Mouse (Mus musculus): ENCODE measurements at regions not wholly inside any gene's neighbourhood (a gene's known extent, or its start where the extent isn't known, plus 50 kb on each side); places are given as distances from the start of the nearest gene placed in this dataset.
"Not testable (repeated sequence)": the region's sequence is repeated elsewhere in the genome, so short reads cannot be mapped to it uniquely, and the experiment has no call there.

DNA sequence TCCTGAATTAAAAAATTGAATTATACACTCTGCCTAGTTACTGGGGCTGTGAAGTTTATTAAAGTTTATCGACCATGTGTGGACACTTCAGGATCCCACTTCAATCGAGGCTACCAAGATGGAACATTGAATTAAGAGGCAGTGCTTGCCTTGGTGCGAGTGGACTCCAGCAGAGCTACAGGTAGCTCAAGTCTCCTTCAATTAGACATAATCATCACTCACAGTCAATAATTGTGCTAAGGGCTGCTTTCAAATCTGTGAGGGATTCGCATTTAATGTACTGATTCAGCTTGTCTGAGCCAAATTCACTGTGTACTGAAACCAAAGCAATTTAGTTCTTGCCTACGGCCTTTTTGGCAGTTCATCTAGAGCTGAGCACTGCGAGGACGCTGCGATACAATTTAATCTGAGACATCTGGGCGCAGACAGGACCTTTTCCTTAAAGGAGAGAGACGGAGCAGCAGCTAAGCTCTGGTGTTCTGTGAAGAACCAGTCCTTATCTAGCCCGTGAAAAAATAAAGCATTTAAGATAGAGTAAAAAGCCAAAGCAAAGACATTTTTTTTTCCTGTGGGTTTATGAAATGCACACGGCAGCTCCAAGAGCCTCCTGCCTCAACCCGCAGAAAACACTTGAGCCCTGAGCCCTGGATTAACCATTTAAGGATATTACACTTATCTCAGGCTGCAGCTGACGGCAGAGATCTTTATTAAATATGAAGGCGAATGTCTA, 220.8 kb upstream of the Irx1 start:
- DNase-seq (ENCODE audit: low spot score): peak; percentile 9

GRCm38 (mm10) chr13:72184846-72185118, 221.3 kb upstream of the Irx1 start:
- no peak for DNase-seq (ENCODE audit: low spot score)

- no peak for DNase-seq (ENCODE audit: low spot score)
These were observed 232.4 kb upstream of the Irx1 start for GRCm38 (mm10) chr13:72195881-72196280.

GRCm38 (mm10) chr13:72198341-72199105, 235.0 kb upstream of the Irx1 start:
- DNase-seq (ENCODE audit: low spot score): peak; percentile 39

GRCm38 (mm10) chr13:72209518-72209917, 246.0 kb upstream of the Irx1 start:
- DNase-seq (ENCODE audit: low spot score): no peak

DNA sequence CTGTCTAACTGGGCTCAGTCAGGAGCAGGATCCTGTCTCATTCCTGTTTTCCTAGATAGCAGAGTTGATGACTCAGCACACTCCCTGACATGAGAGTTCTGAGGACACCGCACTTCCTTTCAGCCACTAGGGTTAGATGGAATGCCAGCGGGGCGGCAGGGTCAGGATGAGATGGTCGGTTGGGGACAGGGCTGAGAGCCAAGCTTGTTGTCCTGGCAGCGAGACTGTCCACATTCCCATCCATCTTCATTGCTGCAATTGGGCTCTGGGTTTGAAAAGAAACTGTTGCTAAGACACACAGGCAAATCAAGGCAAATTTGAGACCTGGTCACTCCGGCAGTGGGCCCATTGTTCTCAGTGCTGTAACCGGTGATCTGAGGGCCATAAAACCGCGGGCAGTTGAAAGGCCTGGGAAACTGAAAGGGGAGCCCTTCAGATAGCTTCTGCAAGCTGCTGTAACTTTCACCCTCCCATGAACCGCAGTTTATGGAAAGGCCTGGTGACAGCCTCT, 246.5 kb upstream of the Irx1 start:
- DNase-seq (ENCODE audit: low spot score): no peak

DNA sequence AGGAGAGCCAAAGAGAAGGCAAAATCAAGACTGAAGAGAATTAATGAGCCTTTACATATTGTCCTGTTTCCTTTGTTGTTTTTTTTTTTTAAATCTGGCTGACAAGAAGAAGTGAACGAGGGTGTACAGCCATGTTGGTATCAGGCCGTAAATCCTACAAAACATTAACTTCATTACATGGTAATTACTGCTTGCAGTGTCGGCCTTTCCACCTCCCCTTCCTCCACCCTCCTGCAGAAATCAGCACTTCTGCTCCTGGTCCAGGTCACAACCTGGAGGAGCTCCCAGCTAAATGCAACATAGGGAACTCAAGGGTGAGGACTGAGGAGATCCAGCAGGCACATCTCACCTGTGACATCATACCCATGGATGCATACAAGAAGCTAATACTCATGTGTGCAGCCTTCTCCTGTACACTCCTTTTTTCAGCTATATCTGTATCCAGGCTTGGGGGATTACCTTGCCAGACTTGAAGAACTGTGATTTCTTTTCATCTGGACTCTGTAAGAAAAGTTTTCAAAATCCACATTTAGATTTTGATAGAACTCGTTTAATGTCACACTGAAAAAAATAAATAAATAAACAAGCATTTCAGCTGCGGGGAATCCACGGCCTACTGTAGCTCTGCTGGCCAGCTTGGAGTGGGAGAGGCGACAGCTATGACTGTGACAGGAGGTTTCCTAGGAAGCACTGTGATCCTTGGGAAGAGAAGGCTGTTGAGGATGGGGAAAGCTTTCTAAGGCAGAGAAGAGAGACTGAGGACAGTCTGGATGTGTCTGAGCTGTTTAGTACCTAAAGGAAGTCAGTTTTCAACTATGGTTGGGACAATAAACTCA, 247.2 kb upstream of the Irx1 start:
- DNase-seq (ENCODE audit: low spot score): no peak

DNA sequence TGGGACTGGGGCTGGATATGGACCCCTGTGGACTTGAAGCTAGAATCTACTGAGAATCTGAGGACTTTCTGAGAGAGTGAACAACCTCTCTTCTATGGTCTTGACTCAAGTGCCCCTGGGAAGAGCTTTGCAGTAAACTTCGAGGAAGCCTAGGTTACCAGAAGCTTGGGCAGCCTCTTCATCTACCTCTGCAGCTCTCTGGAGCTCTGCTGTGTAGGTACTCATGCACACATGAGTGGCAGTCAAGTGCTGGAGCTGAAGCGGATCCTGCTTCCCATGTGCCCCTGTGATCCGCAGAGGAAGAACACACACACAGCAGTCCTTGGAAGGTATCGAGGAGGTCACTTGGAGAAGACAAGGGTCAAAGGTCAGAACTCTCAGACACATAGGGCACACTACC, 248.2 kb upstream of the Irx1 start:
- no peak for DNase-seq (ENCODE audit: low spot score)

GRCm38 (mm10) chr13:72212747-72213146, 249.2 kb upstream of the Irx1 start:
- DNase-seq (ENCODE audit: low spot score): no peak

DNA sequence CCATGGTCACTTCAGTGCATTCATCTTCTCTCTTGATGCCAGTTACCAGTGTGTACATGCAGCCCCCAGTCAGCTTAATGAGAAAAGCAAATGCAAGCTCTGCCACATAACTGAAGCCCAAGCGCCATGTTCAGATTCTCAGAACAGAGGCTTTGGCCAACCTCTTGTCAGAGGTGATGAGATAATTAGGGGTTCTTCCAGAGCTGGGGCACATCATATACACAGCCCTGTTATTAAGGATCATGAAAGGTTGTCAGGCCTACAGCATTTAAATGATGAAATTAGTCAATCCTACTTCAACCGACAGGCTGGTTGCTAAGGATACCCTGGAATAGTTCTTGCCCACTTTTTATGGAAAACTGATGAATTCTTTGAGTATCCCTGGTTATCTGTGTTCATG, 255.8 kb upstream of the Irx1 start:
- no peak for DNase-seq (ENCODE audit: low spot score)

DNA sequence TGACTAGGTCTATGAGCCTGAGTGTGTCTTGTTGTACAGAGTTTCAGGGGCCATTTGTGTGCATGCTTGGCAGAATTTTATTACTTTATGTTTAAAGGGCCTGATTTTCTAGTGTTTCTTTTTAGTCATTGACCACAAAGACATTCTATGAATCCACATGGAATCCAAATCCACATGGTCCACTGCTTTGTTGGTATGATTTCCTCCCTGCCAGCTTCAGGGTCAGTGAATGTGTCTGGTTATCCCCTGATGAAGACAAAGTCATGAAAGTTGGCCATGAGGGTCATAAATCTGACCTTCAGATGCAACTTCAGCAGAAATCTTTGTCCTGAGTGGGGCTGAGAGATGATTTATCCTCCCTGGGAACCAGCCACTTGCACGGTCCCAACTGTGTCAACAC, 263.6 kb upstream of the Irx1 start:
- no peak for DNase-seq (ENCODE audit: low spot score)

- no peak for DNase-seq (ENCODE audit: low spot score)
These were observed 267.6 kb upstream of the Irx1 start for GRCm38 (mm10) chr13:72231032-72231591.

DNA sequence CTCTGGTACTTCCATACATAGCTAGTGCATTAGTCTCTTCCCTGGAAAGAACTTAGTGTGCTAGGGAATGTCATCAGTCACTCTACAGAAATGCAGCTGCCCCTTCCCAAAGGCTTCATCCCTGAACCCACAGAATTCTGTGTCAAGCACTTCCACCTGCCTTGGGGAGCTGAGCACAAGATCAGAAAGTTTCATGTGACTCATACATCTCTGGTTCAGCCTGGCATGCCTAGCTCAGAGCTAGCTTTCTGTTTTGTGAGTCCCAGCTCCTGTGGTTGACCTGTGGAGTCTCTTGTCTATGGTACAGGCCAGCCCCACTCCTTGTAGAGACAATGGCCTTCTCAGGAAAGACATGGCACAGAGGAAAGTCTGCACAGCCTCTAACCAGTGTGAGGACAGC, 268.6 kb upstream of the Irx1 start:
- DNase-seq (ENCODE audit: low spot score): no peak

DNA sequence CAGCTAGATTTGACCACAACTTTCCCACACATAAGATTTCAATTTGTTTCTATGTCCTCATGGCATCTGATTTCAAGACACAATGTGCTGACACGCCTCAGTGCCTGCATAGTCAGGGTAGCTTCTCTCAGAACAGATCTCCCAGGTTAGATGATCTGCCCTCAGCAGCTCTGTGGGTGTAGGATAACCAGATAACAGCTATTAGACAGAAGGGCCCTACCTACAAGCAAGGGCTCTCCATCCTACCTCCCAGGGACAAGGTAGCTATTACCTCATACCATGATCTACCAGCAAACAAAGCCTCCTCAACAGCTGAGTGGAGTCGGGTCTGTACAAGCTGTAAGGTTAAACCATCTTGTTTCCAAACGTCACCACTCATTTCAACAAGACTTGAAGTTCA, 278.4 kb upstream of the Irx1 start:
- no peak for DNase-seq (ENCODE audit: low spot score)

- no peak for DNase-seq (ENCODE audit: low spot score)
These were observed 286.9 kb upstream of the Irx1 start for GRCm38 (mm10) chr13:72250419-72250818.

DNA sequence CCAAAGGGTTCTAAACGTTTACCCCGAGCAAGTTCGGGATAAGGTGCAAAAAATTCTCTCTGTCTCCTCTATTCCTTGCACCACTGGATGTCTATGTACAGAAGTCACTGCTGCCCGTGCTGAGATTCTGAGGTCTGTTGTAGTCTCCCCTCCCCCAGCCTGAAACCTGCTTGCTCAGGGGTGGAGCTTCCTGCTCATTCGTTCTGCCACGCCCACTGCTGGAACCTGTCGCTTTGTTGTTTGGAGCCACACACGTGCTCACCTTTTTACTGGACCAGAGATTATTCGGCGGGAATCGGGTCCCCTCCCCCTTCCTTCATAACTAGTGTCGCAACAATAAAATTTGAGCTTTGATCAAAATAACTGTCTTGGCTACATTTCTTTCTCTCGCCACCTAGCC, 289.7 kb upstream of the Irx1 start:
- DNase-seq (ENCODE audit: low spot score): not testable (repeated sequence)

DNA sequence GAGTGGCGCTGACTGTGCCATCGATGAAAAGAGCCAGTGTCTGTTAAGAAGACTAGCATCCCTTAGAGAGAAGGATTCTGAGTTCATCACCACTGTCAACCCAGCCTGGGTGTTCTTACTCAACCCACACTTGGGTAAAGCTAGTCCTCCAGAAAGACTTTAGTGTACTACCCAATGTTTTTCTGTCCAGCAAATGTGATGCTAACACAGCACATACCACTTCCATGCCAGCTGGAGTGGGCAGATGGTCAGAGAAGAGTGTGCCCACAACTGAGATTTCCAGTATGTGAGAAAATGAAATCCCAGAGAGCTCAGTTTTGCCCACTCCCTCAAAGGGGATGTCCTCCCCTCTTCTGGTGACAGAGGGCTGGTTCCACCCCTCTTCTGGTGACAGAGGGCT, 295.3 kb upstream of the Irx1 start:
- DNase-seq (ENCODE audit: low spot score): no peak

DNA sequence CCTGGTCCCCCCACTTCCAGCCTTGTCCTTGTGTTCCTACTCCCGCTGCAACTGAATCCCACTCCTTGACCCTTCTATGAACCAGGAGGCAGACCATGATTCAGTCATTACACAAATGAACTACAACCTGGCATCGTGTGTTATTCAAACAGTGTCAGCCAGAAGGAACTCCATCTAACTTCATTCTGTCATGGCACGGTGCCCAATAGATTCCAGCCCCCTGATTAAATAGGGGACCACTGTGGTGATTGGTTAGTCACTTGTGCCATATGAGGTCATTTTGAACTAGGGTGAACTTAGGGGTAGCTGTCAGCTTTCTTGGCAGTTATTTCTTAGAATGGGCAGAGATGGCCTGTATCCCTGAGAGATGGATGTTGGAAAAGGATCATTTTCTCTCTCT, 300.9 kb upstream of the Irx1 start:
- DNase-seq (ENCODE audit: low spot score): no peak

DNA sequence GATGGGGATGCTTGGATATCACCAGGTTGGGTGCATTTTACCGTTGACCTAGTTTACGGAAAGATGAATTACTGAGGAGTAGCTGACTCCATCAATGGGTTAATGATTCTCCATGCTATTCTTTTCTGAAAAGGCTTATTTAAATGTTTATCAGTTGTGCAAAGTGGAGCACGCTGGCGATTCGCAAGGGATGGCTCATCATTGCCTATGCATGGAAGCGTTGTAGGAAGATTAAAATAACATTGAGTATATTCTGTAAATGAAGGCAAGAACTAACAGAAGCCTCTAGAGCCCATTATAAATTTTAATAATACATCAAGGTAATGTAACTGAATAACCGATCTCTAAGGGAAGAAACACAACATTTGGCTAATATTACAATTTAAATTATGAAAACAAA, 301.6 kb upstream of the Irx1 start:
- DNase-seq (ENCODE audit: low spot score): no peak

DNA sequence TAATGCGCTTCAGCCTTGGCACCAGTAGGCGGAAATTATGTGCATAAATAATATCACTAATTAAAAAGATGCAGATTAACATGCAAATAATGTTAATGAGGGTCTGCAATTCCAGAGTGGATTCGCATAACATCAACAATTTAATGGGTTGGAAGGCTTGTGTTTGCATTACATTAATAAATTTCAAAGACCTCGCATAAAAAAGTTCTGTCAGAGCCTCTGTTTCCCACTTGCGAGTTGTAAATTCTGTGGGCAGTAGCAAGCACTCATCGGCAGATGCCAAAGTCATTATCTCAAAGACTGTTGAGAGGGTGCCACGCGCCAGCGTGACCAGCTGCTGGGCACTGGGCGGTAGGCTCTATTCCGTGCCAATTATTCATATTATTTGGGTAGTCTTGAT, 302.1 kb upstream of the Irx1 start:
- no peak for DNase-seq (ENCODE audit: low spot score)

GRCm38 (mm10) chr13:72266174-72266768, 302.7 kb upstream of the Irx1 start:
- DNase-seq (ENCODE audit: low spot score): no peak

- no peak for DNase-seq (ENCODE audit: low spot score)
These were observed 316.8 kb upstream of the Irx1 start for GRCm38 (mm10) chr13:72280343-72280742.

Measured in urinary bladder, postnatal 14 days (tissue).